Mouse (Mus musculus) heart, postnatal 0 days (tissue): ENCODE measurements around the gene H2-T24.
"Not testable (repeated sequence)": the region's sequence is repeated elsewhere in the genome, so short reads cannot be mapped to it uniquely, and the experiment has no call there.

Experiments used
- CTCF ChIP-seq: IDR thresholded peaks from 2 replicates; pipeline ENCODE4 v1.5.1; 2016; ENCODE audit warnings: antibody characterized with exemption, control low read depth, low read depth
- EP300 ChIP-seq: IDR thresholded peaks from 2 replicates; pipeline ENCODE4 v1.6.1; 2016; ENCODE audit warnings: antibody characterized with exemption, low read depth

- not testable (repeated sequence) for TF ChIP-seq CTCF, EP300
These were observed 10.6 kb upstream of the H2-T24 start for GRCm38 (mm10) chr17:36030703-36031582.
